In genomic region chr9:78282002-78282711, GRCm38 (mm10) we compare ENCODE assay signal across 26 mouse cellular contexts. TPM values are rescaled to one million over a fixed set of nuclear protein-coding genes. Genes with fewer than 3 reads are reported as not detected.
DNase-seq lines count a peak whose midpoint lies in the region; ATAC-seq and TF ChIP-seq lines count a peak whose summit lies in the region.
"Not testable (repeated sequence)": the region's sequence is repeated elsewhere in the genome, so short reads cannot be mapped to it uniquely, and the experiment has no call there.
"Had no signal": no experiment of that assay in that cellular context is flagged by ENCODE, and none has a peak within 500 bp of the region (broad histone marks: within the 10 kb centered on the region; RNA-seq: fewer than 3 reads in every experiment).

No protein-coding gene starts in this region.

- H3K9me3 ChIP-seq in kidney, postnatal 0 days (replicated peaks; ENCODE audit: low read length); liver, embryonic 16.5 days (replicated peaks; ENCODE audit: control insufficient read depth, low read length): not testable (repeated sequence)

- ATAC-seq in kidney, postnatal 0 days (replicated peaks; ENCODE audit: low FRiP score, low read depth), result peak; percentile 90
- peak; percentile 60 for ATAC-seq in liver, embryonic 16.5 days (ENCODE audit: low read depth)

- H3K4me3 ChIP-seq in kidney, postnatal 0 days (replicated peaks; ENCODE audit: low read depth, low read length); liver, embryonic 16.5 days (ENCODE audit: low read depth, low read length); small intestine, adult 2 months (ENCODE audit: low read depth, low read length): not testable (repeated sequence)

- not testable (repeated sequence) for H3K36me3 ChIP-seq in kidney, postnatal 0 days (ENCODE audit: insufficient read depth, low read length); liver, embryonic 16.5 days (ENCODE audit: control insufficient read depth, insufficient read depth); small intestine, adult 2 months (ENCODE audit: control insufficient read depth, insufficient read depth, low read length)

- H3K4me1 ChIP-seq in kidney, postnatal 0 days (replicated peaks; ENCODE audit: insufficient read depth, low read length); liver, embryonic 16.5 days (ENCODE audit: control insufficient read depth, low read depth, low read length); small intestine, adult 2 months (ENCODE audit: control insufficient read depth, insufficient read depth, insufficient read length, low read length): not testable (repeated sequence)

- H3K27ac ChIP-seq in kidney, postnatal 0 days; liver, embryonic 16.5 days (ENCODE audit: low read length): not testable (repeated sequence)
- H3K27ac ChIP-seq in small intestine, adult 2 months (ENCODE audit: insufficient read depth, low read depth, low read length), result peak overlapping the region; percentile 83

- TF ChIP-seq CTCF in kidney, postnatal 0 days (IDR thresholded peaks at IDR 0.05; ENCODE audit: low read depth); small intestine, adult 2 months (IDR thresholded peaks at IDR 0.05; ENCODE audit: extremely low read depth, insufficient read length, insufficient replicate concordance, low read depth, low read length): not testable (repeated sequence)

- not testable (repeated sequence) for TF ChIP-seq POLR2A in small intestine, adult 2 months (IDR thresholded peaks at IDR 0.05; ENCODE audit: low read depth, low read length)

- DNase-seq in 3T3-L1 (ENCODE audit: low read depth, low spot score), result peak; percentile 93
- peak; percentile 57 for DNase-seq in adrenal gland, adult 2 months
- DNase-seq in cerebellum, postnatal 14 days, result peak; percentile 42 to 58
- peak; percentile 77 for DNase-seq in kidney, adult 11 months
- not testable (repeated sequence) for DNase-seq in kidney, postnatal 0 days (ENCODE audit: low spot score)

- H3K27me3 ChIP-seq in kidney, postnatal 0 days (ENCODE audit: insufficient read depth, low read length); liver, embryonic 16.5 days (ENCODE audit: control insufficient read depth, insufficient read depth, low read depth, low read length); small intestine, adult 2 months (ENCODE audit: control insufficient read depth, insufficient read depth, low read length): not testable (repeated sequence)

- not testable (repeated sequence) for H3K4me2 ChIP-seq in kidney, postnatal 0 days (ENCODE audit: low read length); liver, embryonic 16.5 days (ENCODE audit: low read depth, low read length)

- H3K9ac ChIP-seq in kidney, postnatal 0 days (ENCODE audit: low read depth, low read length); liver, embryonic 16.5 days (ENCODE audit: low read depth, low read length): not testable (repeated sequence)

- WGBS in kidney, postnatal 0 days, result 77% methylated on average over 4 of the region's 4 CpGs
- WGBS in liver, embryonic 16.5 days (ENCODE audit: insufficient replicate concordance), result 66% methylated on average over 4 of the region's 4 CpGs
- 22% methylated on average over 4 of the region's 4 CpGs for WGBS in small intestine, adult 2 months

RNA-seq across cellular contexts. Expression of gene Gm10639, which starts 7.6 kb away (rescaled TPM):
- not detected for total RNA-seq in adrenal gland, adult 2 months (2021)
- not detected in 2 replicates for polyA plus RNA-seq in adrenal gland, adult 2 months (2012; rRNA removed)
- 77.2 and 80.9 TPM in 2 replicates for polyA plus RNA-seq in kidney, postnatal 0 days (2015; fragmentation: Nextera tagmentation; extraction: Ambion mirVana)
- not detected in 2 replicates for polyA plus RNA-seq in liver, embryonic 16.5 days (2015; fragmentation: Nextera tagmentation; extraction: Ambion mirVana)
- 0.17 TPM in 1 of 2 replicates, not detected in the other for polyA plus RNA-seq in small intestine, adult 2 months (2012; rRNA removed)
- total RNA-seq: granulocyte monocyte progenitor cell, adult 5-6 weeks; heart, postnatal 14 days; layer of hippocampus, adult 8-10 months; left cerebral cortex, postnatal 25 days; neutrophil, adult 5-6 weeks had no signal
- polyA plus RNA-seq: embryonic facial prominence, embryonic 12.5 days; erythroblast, embryonic 14.5 days; forebrain, embryonic 13.5 days; frontal cortex, adult 2 months; heart, embryonic 11.5 days; hindbrain, embryonic 12.5 days; limb, embryonic 14.5 days; liver, embryonic 15.5 days; midbrain, embryonic 16.5 days; spleen, adult 2 months; stomach, embryonic 14.5 days; thymus, postnatal 0 days had no signal

RNA-seq across cellular contexts. Expression of gene Gm3776, which starts 25.2 kb away (rescaled TPM):
- total RNA-seq in adrenal gland, adult 2 months (2021), result not detected
- polyA plus RNA-seq in adrenal gland, adult 2 months (2012; rRNA removed), result not detected in 2 replicates
- 8.4 and 10.3 TPM in 2 replicates for polyA plus RNA-seq in kidney, postnatal 0 days (2015; fragmentation: Nextera tagmentation; extraction: Ambion mirVana)
- 0.26 and 1.2 TPM in 2 replicates for polyA plus RNA-seq in liver, embryonic 16.5 days (2015; fragmentation: Nextera tagmentation; extraction: Ambion mirVana)
- 0.90 and 11.6 TPM in 2 replicates for polyA plus RNA-seq in small intestine, adult 2 months (2012; rRNA removed)
- total RNA-seq: gastrocnemius, adult 8-10 months; granulocyte monocyte progenitor cell, adult 5-6 weeks; heart, postnatal 14 days; layer of hippocampus, adult 8-10 months; left cerebral cortex, postnatal 25 days; neutrophil, adult 5-6 weeks had no signal
- polyA plus RNA-seq: erythroblast, embryonic 14.5 days; forebrain, embryonic 13.5 days; frontal cortex, adult 2 months; heart, embryonic 11.5 days; hindbrain, embryonic 12.5 days; midbrain, embryonic 16.5 days; spleen, adult 2 months; thymus, postnatal 0 days had no signal

RNA-seq across cellular contexts. Expression of gene Omt2a, which starts 32.4 kb away (rescaled TPM):
- not detected for total RNA-seq in adrenal gland, adult 2 months (2021)
- not detected in 2 replicates for polyA plus RNA-seq in adrenal gland, adult 2 months (2012; rRNA removed)
- polyA plus RNA-seq in kidney, postnatal 0 days (2015; fragmentation: Nextera tagmentation; extraction: Ambion mirVana), result not detected in 2 replicates
- not detected in 2 replicates for polyA plus RNA-seq in liver, embryonic 16.5 days (2015; fragmentation: Nextera tagmentation; extraction: Ambion mirVana)
- polyA plus RNA-seq in small intestine, adult 2 months (2012; rRNA removed), result not detected in 2 replicates
- total RNA-seq: gastrocnemius, adult 8-10 months; granulocyte monocyte progenitor cell, adult 5-6 weeks; heart, postnatal 14 days; layer of hippocampus, adult 8-10 months; left cerebral cortex, postnatal 25 days; neutrophil, adult 5-6 weeks had no signal
- polyA plus RNA-seq: embryonic facial prominence, embryonic 12.5 days; erythroblast, embryonic 14.5 days; forebrain, embryonic 13.5 days; frontal cortex, adult 2 months; heart, embryonic 11.5 days; hindbrain, embryonic 12.5 days; limb, embryonic 14.5 days; liver, embryonic 15.5 days; midbrain, embryonic 16.5 days; spleen, adult 2 months; stomach, embryonic 14.5 days; thymus, postnatal 0 days; urinary bladder, adult 2 months had no signal

RNA-seq across cellular contexts. Expression of gene Omt2b, which starts 45.2 kb away (rescaled TPM):
- total RNA-seq in adrenal gland, adult 2 months (2021), result not detected
- polyA plus RNA-seq in adrenal gland, adult 2 months (2012; rRNA removed), result not detected in 2 replicates
- polyA plus RNA-seq in kidney, postnatal 0 days (2015; fragmentation: Nextera tagmentation; extraction: Ambion mirVana), result not detected in 2 replicates
- not detected in 2 replicates for polyA plus RNA-seq in liver, embryonic 16.5 days (2015; fragmentation: Nextera tagmentation; extraction: Ambion mirVana)
- not detected in 2 replicates for polyA plus RNA-seq in small intestine, adult 2 months (2012; rRNA removed)
- total RNA-seq: gastrocnemius, adult 8-10 months; granulocyte monocyte progenitor cell, adult 5-6 weeks; heart, postnatal 14 days; layer of hippocampus, adult 8-10 months; left cerebral cortex, postnatal 25 days; neutrophil, adult 5-6 weeks had no signal
- polyA plus RNA-seq: embryonic facial prominence, embryonic 12.5 days; erythroblast, embryonic 14.5 days; forebrain, embryonic 13.5 days; frontal cortex, adult 2 months; heart, embryonic 11.5 days; hindbrain, embryonic 12.5 days; limb, embryonic 14.5 days; liver, embryonic 15.5 days; midbrain, embryonic 16.5 days; spleen, adult 2 months; stomach, embryonic 14.5 days; urinary bladder, adult 2 months had no signal

RNA-seq across cellular contexts. Expression of gene Gsta1, which starts 51.7 kb away (rescaled TPM):
- total RNA-seq in adrenal gland, adult 2 months (2021), result 1 to 10 TPM in 1 of 2 experiments, not detected in 1; 1.3 TPM
- not detected in 2 replicates for polyA plus RNA-seq in adrenal gland, adult 2 months (2012; rRNA removed)
- polyA plus RNA-seq in kidney, postnatal 0 days (2015; fragmentation: Nextera tagmentation; extraction: Ambion mirVana), result 23.4 and 33.9 TPM in 2 replicates
- 0.60 and 0.77 TPM in 2 replicates for polyA plus RNA-seq in liver, embryonic 16.5 days (2015; fragmentation: Nextera tagmentation; extraction: Ambion mirVana)
- 14.6 and 148 TPM in 2 replicates for polyA plus RNA-seq in small intestine, adult 2 months (2012; rRNA removed)
- total RNA-seq: gastrocnemius, adult 8-10 months; granulocyte monocyte progenitor cell, adult 5-6 weeks; layer of hippocampus, adult 8-10 months; left cerebral cortex, postnatal 25 days; neutrophil, adult 5-6 weeks had no signal
- polyA plus RNA-seq: embryonic facial prominence, embryonic 12.5 days; erythroblast, embryonic 14.5 days; forebrain, embryonic 13.5 days; frontal cortex, adult 2 months; heart, embryonic 11.5 days; hindbrain, embryonic 12.5 days; liver, embryonic 15.5 days; midbrain, embryonic 16.5 days had no signal

Comparison
In these comparisons a context has a peak if more than half of its experiments do, and no peak if none do; other contexts are left out.
1. RNA of gene Gm10639, which starts 7.6 kb away (polyA plus RNA-seq): 77.2 to 80.9 TPM in kidney, postnatal 0 days; not detected in adrenal gland, adult 2 months, not detected in liver, embryonic 16.5 days and 0.17 TPM in small intestine, adult 2 months; every median in the first group is over 10 times any median in the second.